Mouse (Mus musculus) cerebellum, adult 9-10 months (tissue): Measurements from ENCODE around the gene Nrf1.

Source experiments
- DNase-seq: peaks from one replicate; pipeline ENCODE4 v3.0.0; 2022

Gene Nrf1

DNA sequence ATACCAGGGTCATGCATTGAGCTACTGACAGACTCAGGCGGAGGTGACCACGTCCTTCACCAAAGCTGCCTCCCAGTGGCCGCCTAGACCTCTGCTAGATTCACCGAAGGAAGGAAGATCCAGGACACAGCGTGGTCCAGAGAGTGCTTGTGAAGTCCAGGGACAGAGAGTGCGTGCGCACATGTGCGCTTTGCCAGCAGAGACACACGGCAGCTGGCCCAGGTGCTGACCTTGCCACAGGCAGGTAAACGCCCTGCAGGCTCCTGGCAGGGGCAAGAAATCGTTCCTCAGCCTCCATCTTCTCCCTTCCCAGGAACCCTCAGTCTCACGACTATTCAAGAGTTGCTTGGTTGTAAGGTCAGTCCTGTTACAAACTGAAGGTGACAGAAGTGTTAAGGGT, 104.4 kb downstream of the Nrf1 start:
- no peak for DNase-seq

DNA sequence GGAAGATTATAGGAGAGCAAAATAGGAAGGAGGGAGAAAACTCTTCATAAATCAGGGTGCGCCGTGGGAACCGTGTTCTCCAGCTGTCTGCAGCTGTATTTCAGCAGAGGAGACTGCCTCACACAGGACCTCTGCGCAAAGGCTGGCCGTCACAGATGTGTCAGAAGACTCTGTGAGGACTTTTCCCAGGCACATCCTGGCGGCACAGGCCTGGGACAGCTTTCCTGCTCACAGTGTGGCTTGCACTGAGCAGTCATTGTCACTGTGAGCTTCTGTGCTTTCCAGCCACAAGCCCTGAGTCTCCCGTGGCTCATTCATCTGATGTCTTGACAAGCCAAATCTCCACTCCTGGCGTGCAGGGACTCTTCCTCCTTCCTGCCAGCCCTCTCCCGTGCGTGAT, 104.9 kb downstream of the Nrf1 start:
- DNase-seq: no peak

DNA sequence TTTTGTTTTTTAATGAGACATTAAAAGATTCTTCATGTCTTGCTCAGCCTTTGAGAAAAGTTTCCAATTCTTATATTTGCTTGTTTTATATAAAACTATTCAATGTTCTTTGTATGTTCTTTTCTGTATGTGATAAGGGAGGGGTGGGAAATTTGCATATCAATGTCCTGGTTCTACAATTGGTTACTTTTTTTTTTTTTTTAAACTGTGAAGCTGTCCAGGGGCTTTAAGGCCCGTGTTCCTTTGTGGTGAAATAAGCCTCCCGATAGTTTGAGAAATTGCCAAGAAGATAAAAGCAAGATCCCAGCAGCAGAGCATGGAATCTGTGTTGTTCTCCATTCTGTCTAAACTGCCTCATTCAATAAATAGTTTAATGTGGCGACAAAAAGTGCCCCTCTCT, 105.3 kb downstream of the Nrf1 start:
- DNase-seq: no peak

DNA sequence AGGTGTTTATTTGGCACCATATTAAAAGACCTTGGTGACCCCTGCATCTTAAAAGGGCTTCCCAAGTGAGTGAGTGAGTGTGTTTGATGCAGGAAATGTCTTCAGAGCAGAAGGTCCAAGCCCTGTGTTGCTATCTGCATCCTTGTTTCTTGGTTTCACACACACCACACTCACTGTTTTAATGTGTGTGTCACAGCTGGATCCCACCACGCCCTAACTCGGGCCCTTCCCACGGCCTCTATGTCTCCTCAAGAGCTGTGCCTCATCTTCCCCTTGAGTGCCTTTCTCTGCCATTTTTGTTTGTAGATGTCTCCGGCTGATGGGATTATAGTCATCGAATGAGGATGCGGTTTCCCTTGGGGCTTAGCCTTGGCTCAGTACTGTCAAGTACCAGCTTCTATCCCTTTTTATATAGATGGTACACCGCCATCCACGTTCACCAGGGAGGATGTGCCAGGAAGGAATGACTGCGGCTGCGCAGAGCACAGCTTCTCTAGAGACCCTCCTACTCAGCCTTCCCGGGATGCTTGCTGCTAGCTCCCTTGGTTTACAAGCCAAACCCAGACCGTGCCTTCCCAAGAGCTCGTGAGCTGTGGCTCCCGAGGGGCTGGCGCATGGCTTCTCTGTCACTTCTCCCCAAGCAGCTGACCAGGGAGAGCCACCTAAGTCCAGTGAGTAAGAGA, 106.1 kb downstream of the Nrf1 start:
- no peak for DNase-seq

DNA sequence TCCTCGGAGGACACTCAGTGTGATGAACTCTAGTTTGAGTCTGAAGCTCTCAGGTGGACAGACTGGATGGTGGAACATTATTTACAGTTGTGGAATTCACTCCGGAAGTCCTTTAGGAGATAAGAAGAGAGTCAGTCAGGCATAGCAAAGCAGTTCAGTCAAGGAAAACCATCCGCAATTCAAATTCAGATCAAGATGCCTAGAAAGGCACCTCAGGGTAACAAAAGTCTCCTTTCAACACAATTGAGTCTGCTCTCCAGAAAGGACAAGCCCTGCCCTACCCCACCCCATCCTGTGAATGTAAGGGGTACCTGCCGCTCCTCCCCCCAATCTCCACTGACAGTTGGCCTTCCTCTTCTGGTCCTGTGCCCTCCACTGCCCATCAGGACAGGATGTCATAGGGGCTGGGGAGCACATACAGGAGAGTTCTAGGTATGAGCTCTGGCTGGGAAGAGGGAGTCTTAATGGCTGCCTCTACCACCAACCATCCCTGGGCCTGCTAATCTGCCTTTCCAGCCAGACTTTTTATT, 111.8 kb downstream of the Nrf1 start:
- no peak for DNase-seq

DNA sequence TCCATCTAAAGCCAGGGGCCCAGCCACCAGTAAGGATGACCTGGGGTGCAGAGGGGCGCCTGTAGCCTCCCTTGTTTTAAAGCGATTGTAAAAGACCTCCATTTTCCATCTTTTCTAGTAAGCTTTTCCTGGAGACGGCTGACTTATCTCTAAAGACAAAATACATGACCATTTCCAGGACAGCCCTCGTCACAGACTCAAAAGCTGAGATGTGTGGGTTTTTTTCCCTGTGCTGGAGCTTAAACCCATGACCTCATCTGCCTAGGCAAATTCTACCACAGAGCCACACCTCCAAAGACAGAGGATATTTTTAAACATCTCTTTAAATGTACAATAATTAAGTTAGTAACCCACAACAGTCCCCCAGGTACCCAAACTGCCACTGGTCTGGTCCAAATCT, 112.6 kb downstream of the Nrf1 start:
- DNase-seq: no peak

DNA sequence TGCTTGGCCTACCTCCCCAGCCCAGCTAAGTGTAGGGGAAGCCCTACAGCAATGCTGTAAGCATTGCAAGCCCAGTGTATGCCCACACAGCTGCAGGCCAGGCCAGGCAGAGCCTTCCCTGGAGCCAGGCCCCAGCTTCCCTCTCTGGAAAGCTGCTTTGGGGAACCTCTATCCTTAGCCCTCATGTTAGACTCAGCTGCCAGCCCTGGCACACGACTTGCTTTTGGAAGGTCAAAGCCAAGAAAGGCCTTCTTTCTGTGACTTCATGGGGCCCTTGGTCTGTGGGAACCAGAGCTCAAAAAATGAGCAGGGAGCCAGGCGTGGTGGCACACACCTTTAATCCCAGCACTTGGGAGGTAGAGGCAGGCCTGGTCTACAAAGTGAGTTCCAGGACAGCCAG, 113.8 kb downstream of the Nrf1 start:
- no peak for DNase-seq

DNA sequence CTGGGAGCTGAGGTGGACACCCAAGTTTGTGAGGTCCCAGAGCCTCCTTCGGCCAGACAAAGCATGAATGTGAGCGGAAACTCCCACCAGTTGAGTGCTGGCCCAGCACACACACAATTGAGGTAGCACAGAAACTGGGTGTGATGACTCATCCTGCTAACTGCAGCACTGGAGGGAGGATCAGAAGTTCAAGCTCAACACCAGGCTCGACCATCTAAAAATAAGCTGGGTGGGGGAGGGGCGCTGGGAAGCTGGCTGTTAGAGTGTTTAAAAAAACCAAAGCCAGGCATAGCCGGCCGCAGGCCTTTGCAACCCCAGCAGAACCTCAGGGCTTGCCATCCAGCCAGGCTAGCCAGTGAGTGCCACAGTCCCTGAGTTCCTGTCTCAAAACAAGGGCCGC, 114.3 kb downstream of the Nrf1 start:
- no peak for DNase-seq

DNA sequence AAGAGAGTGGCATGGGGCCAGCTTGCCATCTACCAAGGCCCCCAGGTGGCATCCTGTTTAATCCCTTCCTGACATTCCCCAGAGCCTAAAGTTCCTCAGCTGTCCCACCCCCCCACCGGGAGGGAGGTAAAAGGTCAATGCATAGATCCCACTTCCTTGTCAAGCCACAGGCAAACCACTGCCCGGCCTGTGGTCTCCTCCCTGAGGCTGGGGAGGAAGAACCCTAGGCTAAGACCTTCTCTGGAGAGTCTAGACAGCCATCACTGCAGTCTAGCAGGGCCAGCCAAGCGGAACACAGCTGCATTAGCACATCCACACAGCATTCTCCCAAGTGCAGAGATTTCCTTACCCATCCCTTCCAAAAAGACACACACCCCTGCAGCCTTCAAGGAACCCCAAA, 118.6 kb downstream of the Nrf1 start:
- no peak for DNase-seq

DNA sequence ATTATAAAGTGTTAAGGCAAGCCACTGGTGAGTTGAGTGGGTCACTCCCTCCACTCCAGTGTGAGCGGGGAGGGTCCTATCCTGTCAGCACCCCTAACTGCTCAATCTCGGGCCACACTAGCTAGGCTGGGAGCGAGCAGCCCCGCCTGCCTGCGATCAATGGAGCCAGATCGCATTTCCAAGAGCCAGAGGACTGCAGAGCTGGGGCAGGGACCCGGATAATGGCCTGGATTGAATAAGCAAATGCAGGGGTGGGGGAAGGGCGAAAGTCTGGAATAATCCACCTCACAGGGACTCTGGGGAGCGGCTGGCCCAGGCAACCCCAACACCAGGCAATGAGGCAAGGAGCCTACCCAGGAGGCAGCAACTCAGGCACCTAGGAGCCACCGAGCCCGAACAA, 119.4 kb downstream of the Nrf1 start:
- no peak for DNase-seq

DNA sequence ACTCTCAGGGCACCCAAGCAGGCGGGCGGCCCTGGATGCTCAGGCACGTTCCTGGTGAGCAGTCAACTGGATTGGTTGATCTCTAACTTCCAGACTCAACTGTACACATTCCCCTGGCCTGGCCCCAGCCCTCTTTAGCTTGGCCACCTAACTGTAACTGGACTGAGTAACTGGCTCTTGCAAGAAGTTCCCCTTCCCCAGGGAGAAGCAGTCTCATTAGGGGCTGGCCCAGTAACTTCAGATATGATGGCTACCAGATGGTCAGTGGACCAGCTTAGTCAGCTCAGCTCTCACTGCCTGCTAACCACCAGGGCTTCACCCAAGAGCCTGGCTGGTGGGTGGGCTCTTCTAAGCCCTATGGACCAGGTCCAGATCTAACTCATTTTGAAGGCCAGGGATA, 120.5 kb downstream of the Nrf1 start:
- no peak for DNase-seq

DNA sequence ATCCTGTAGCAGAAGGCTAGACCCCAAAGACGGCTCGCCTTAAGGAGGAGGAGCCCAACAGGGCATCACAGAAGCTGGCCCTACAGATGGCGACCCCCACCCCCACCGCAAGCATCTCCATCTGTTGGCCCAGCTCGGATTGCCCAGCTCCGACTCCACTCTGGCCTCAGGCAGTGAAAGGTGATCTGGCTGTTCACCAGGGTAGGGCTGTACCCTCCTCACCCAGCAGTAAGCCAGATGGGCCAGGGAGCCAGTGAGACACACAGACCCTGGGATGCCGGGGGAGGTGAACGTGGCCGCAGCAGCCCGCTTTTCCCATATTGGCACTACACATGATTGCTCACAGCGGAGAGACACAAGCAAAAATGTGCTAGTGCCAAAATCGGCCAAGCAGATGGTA, 121.4 kb downstream of the Nrf1 start:
- no peak for DNase-seq

DNA sequence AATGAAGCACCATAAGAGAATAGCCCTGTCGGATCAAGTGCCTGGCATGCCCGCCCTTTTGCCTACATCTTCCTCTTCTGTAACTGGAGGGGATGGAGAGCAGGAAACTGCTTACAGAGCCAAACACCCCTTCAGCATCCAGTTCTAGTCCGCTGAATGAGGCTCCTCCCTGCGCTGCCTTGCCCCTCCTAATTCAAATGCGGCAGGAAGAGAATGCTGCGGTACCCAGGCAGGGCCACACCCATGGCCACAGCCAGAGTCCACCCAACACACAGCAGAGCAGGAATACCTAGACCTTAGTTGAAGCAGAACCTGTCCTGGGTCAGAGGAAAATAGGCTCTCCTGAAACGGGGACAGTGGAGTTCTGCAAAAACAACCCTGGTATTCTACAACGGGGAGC, 123.4 kb downstream of the Nrf1 start:
- no peak for DNase-seq

DNA sequence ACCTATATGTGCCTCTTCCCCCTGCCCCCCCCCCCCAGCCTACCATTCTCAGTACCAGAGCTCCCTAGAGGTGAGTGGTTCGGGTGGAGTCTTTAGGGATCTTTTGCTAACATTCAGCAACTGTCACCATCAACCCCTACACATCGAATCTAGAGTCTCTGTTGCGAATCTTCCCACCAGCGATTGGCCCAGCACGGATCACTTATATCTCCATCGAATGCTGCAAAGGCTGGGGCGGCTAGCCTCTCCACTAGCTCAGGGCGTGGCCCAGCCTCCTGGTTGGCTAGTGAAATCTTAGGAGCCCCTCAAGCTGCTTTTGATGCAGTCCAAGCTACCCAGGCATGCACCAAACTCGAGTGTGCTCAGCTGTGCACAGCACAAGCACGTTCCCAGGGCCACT, 124.2 kb downstream of the Nrf1 start:
- no peak for DNase-seq

DNA sequence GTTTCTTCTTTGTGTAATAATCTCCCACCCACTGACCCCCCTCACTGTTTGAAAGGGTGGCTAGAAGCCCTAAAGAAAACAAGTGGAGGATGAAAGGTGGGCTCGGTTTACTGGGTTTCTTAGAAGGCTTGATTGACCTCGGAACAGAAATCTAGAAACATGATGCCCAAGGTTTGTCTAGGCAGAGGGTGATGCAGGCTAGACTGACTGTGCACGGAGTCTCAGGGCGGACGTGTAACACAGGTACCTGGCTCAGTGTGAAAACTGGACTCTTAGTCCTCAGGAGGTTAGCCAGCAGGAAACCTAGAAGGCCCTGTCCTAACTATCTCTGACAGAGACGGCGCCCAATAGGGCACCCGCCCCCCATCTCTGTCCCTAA, 124.6 kb downstream of the Nrf1 start:
- no peak for DNase-seq

DNA sequence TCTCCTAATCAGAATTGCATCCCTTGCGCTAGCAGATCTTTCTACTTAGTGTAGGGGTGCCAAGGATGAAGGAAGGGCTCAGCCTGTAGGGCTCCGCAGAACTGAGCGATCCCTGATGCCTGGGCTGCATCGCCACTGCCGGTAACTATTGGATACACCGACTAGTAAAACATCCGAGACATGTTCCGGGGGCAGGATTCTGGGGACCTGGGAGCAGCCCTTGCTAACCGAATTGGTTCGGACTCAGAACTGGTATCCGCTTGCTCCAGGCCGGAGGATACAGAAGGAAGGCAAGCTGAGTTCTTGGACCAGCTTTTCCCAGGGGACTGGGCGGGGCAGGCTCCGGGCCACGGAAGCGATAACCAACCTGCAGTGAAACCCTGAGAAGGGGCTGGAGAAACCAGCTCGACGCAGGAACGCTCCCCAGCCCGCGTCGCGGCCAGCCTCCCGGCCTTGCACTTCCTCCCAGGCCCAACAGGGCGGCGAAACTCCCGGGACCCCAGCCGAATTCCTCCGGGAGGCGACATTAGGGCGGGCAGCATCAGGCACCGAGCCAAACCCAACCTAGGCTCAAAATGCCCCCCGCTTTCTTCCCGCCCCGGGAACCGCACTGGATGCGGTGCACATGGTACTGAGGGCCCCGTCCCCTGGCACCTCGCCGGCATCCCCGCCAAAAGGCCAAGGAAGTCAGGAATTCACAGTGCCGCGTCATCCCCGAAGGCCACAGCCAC, 125.2 kb downstream of the Nrf1 start:
- DNase-seq: no peak

DNA sequence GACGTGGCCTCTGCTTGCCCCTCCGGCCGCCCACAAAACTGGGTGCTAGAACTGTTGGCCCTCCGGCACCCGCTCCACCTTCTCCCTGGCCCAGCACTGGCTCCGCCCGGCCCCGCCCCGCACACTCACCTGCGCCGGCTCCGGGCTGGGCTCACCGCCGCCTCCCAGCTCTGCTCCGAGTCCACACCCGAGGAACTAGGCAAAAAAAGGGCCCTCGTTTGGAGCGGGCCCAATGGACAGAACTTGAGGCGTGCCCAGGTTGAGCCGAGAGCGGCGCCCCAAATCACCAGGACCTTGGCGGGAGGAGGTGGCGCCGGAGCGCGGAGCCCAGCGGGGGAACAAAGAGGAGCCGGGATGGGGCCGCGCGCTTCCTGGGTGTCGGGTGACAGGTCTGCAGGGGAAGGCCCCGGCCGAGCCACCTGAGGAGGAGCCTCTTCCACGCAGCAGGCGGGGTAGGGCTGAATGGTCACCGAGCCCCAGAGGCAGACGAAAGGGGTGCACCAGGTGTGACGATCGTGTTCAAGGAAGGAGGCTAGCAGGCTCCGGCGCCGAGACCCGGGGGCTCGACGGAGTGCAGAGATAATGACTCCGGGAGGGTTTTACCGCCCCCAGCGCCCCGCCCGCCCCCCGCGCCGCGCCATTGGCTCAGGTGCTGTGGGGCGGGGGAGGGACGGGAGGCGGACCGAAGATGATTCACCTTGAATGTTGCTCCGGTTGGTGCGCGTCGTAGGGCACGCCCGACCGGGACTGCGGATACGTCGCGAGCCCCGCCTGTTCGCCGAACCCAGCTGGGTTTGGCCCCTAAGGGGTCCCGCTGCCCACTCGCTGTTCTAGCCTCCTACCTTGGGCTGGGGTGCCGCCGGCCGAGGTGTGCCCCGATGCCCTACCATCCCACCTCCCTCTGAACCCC, 126.0 kb downstream of the Nrf1 start:
- DNase-seq: no peak

DNA sequence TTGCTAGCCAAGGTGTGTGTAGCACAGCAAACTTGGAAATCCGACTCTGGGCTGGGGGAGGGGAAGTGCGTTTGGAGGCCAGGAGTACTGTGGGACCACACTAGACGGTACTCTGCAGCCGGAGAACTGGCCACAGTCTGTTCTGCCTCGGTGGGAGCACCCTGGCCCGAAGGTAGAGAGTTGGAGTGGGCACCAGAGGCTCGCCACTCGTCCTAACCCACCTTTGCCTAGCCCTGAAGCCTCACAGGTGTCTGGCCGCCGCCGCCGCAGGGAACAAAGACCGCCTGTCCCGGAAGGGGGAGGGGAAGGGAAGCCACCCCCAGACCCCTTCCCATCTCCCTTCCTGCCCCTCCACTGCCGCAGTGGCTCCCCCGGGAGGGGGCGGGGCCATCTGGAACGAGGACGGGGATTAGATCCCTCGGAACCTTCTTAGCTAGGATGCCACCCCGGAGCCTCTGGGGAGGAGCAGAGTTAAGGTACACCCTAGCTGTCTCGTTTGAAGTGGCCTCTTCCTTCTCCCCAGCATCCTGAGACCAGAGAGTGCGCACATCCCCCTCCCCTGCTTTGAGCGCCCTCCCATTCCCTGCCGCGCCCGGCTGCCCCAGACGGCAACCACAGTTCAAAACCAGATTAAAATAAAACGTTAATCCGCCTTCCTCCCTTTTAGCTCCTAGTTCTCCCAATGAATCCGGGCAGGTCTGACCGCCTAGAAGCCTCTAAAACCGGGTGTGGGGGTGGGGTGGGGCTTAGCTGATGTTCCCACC, 126.9 kb downstream of the Nrf1 start:
- DNase-seq: no peak

DNA sequence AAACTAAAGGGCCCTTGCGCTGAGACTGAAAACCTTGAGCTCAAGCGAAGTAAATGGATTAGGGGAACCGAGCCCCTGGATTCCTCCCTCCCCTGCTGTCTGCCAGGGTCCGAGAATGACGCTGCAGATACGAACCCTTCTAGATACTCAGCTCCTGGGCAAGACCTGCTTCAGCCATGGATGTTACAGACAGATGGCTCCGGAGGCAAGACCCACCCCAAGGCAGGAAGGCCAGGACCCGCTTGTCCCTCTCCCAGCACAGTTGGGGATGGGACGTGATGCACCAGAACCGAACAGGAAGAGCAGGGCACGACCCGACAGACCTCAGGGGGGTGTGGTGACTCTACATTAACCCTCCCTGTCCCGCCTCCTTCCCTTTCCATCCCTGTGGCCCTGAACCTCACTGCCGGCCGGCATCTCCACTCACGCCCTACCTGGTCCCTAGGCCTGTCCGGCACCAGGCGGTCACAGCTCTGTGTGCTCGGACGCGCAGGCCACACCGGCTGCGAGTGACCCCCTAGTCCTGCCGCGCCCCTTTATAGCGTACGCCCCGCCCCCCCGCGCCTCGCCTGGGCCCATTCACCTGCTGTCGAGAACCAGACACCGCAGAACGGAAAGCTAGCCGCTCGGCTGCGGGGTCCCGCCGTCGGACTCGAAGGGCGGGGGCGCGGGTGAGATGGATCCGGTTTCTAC, 127.6 kb downstream of the Nrf1 start:
- DNase-seq: no peak

DNA sequence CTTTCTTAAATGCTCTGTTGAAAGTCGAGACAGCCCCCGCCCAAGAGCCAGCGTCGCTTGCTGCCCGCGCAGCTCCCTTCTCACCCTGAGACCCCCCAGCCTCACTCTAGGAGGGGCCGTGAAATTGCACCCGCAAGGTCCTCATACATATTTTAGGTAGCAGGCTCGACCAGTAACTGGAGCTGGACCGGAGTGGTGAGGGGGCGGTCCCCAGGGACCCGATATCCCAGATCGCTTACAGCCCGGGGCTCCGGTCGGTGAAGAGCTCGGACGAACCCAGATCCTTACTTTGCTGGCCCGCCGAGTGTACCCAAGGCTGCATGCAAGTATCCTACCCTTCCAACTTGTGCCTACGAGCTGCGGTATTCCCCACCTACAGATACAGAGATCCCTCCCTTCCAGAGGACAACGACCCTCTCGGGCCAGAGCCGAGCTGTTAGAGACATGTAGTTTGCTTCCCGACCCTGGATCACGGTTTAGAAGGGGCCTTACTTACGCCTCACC, 128.2 kb downstream of the Nrf1 start:
- no peak for DNase-seq

DNA sequence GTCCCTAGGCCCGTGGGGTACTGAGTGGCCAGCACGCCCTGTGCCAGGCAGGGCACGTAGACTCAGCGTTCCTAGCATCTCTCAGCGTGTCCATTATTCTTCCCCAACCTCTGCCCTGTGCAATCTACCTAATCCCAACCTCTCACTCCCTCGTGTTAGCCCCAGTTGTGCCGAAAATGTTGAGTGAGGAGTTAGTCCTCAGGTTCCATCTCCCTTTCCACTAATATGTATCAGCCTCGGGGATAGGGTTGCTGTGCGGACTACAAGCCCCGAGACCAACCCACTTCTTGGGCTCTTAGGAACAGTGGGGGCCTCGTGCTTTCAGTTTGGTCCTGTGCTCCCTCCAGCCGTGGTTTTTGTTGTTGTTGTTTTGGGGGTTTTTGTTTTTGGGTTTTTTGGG, 128.7 kb downstream of the Nrf1 start:
- DNase-seq: no peak

DNA sequence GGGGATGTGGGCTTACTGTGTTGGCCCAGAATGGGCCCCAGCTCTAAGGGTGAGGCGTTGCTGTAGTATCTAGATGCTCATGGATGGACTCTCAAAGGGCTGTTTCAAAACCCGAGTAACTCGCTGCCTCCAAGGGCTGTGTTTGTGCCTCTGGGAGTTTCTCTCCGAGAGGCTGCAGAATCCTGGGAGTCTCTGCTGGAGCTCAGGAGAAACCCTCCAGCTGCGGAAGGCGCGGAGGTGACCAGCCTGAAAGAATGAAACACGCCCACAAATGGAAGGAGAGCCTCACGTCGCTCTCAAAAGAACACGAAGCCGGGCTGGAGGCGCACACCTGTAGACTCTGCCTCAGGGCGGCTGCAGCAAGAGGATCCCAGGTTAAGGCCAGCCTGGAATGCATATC, 129.5 kb downstream of the Nrf1 start:
- DNase-seq: no peak
